Mouse (Mus musculus) gastrocnemius, adult 2 months (tissue): Measurements from ENCODE around the gene Ift88. TPM values are rescaled to one million over a fixed set of nuclear protein-coding genes. Genes with fewer than 3 reads are reported as not detected.

ENCODE experiments used
- DNase-seq: peaks from one replicate; pipeline ENCODE4 v3.0.0; 2022
- H3K27ac ChIP-seq: fragments of 200-600 bp; 2 replicates; pipeline ENCODE4 v1.8.1; 2022; ENCODE audit warnings: mild to moderate bottlenecking
- H3K4me3 ChIP-seq: fragments of 200-600 bp; 2 replicates; pipeline ENCODE4 v1.8.1; 2022; ENCODE audit warnings: mild to moderate bottlenecking, moderate library complexity
- CTCF ChIP-seq: fragments of 200-600 bp; IDR thresholded peaks from 2 replicates; pipeline ENCODE4 v1.8.1; 2022; ENCODE audit warnings: antibody characterized with exemption, mild to moderate bottlenecking, moderate library complexity
- intact Hi-C: fragments of 180-260 bp; cut with DNase I; formaldehyde crosslinking; loops from one replicate; pipeline ENCODE4 v1.15.1; 2025
- long read RNA-seq, 2 experiments: library from polyadenylated mRNA; stranded (forward); transcript quantifications; one replicate each; pipeline ENCODE4 v2.0.0; 2021
- total RNA-seq, 2 experiments: library from RNA; stranded (reverse); gene quantifications; 2 replicates each; pipeline ENCODE4 v1.2.3; 2021

The Ift88 gene
- 1 to 10 TPM; 4.0 to 4.8 TPM for total RNA-seq
- long read RNA-seq, experiment 1, transcript Ift88-201 (26 exons, 3,088 nt): major isoform, 6 of 11 reads
- long read RNA-seq, experiment 1, partial matches to known transcripts: 0 of 11 reads
- long read RNA-seq, experiment 1, other reads (novel, unspliced or antisense): 5 of 11 reads
- long read RNA-seq, experiment 2, partial matches to known transcripts: 0 of 2 reads
- long read RNA-seq, experiment 2, other reads (novel, unspliced or antisense): 2 of 2 reads

- intact Hi-C loops: no loop called here
- Histone ChIP-seq H3K27ac (peak within 1 kb of the TSS; percentile 89), H3K4me3 (peak within 1 kb of the TSS; percentile 98)
- DNase-seq: peak; percentile 97
- peak; percentile 6; the same call in 1 of the 2 replicates for TF ChIP-seq CTCF
These were observed at the start of gene Ift88 for GRCm38 (mm10) chr14:57423432-57424211. Ift88 (plus strand) TSS chr14:57424062.

- Histone ChIP-seq H3K27ac (no peak overlapping the region), H3K4me3 (no peak overlapping the region)
- intact Hi-C loops: no loop called here
- no peak for TF ChIP-seq CTCF
- no peak for DNase-seq
These were observed 48.7 kb upstream of the Ift88 start for GRCm38 (mm10) chr14:57375205-57375604.

- Histone ChIP-seq H3K4me3 (no peak overlapping the region), H3K27ac (no peak overlapping the region)
- intact Hi-C loops: no loop called here
- DNase-seq: no peak
- no peak for TF ChIP-seq CTCF
These were observed 47.8 kb upstream of the Ift88 start for GRCm38 (mm10) chr14:57376016-57376415.

GRCm38 (mm10) chr14:57376956-57377355 lies 46.9 kb upstream of the Ift88 start:
- no peak for DNase-seq
- Histone ChIP-seq H3K27ac (no peak overlapping the region), H3K4me3 (no peak overlapping the region)
- no peak for TF ChIP-seq CTCF
- intact Hi-C loops: no loop called here

- no peak for TF ChIP-seq CTCF
- H3K4me3 ChIP-seq: no peak overlapping the region
- no peak overlapping the region for H3K27ac ChIP-seq
- DNase-seq: no peak
- intact Hi-C loops: no loop called here
These were observed 46.3 kb upstream of the Ift88 start for GRCm38 (mm10) chr14:57377531-57377930.

GRCm38 (mm10) chr14:57385667-57386066 lies 38.2 kb upstream of the Ift88 start:
- no peak for DNase-seq
- TF ChIP-seq CTCF: no peak
- Histone ChIP-seq H3K27ac (no peak overlapping the region), H3K4me3 (no peak overlapping the region)
- intact Hi-C loops: loop anchor here (2.0 kb wide), 1 partner anchor 41 kb away; no protein-coding TSS in a partner anchor

- Histone ChIP-seq H3K27ac (peak overlapping the region; percentile 78), H3K4me3 (peak overlapping the region; percentile 67)
- TF ChIP-seq CTCF: no peak
- DNase-seq: peak; percentile 53
- intact Hi-C loops: no loop called here
These were observed 36.9 kb upstream of the Ift88 start for GRCm38 (mm10) chr14:57386758-57387561.

- DNase-seq: no peak
- Histone ChIP-seq H3K27ac (no peak overlapping the region), H3K4me3 (no peak overlapping the region)
- no peak for TF ChIP-seq CTCF
- intact Hi-C loops: no loop called here
These were observed 32.2 kb upstream of the Ift88 start for GRCm38 (mm10) chr14:57391621-57392020.

GRCm38 (mm10) chr14:57392278-57392677 lies 31.6 kb upstream of the Ift88 start:
- Histone ChIP-seq H3K27ac (no peak overlapping the region), H3K4me3 (no peak overlapping the region)
- no peak for DNase-seq
- intact Hi-C loops: no loop called here
- no peak for TF ChIP-seq CTCF

- no peak for TF ChIP-seq CTCF
- DNase-seq: no peak
- Histone ChIP-seq H3K27ac (no peak overlapping the region), H3K4me3 (no peak overlapping the region)
- intact Hi-C loops: no loop called here
These were observed 28.4 kb upstream of the Ift88 start for GRCm38 (mm10) chr14:57395470-57395869.

GRCm38 (mm10) chr14:57397221-57397620 lies 26.6 kb upstream of the Ift88 start:
- TF ChIP-seq CTCF: no peak
- H3K27ac ChIP-seq: no peak overlapping the region
- intact Hi-C loops: no loop called here
- no peak for DNase-seq
- H3K4me3 ChIP-seq: no peak overlapping the region

GRCm38 (mm10) chr14:57398065-57398757 lies 25.7 kb upstream of the Ift88 start, which contains the start of gene Cryl1:
Cryl1 (minus strand) TSS chr14:57398529.
- H3K27ac ChIP-seq: peak within 1 kb of the TSS; percentile 91
- peak; percentile 98 for DNase-seq
- intact Hi-C loops: no loop called here
- peak within 1 kb of the TSS; percentile 76 for H3K4me3 ChIP-seq
- no peak for TF ChIP-seq CTCF
